Mouse (Mus musculus): Measurements from ENCODE around the gene Brsk2.

DNA sequence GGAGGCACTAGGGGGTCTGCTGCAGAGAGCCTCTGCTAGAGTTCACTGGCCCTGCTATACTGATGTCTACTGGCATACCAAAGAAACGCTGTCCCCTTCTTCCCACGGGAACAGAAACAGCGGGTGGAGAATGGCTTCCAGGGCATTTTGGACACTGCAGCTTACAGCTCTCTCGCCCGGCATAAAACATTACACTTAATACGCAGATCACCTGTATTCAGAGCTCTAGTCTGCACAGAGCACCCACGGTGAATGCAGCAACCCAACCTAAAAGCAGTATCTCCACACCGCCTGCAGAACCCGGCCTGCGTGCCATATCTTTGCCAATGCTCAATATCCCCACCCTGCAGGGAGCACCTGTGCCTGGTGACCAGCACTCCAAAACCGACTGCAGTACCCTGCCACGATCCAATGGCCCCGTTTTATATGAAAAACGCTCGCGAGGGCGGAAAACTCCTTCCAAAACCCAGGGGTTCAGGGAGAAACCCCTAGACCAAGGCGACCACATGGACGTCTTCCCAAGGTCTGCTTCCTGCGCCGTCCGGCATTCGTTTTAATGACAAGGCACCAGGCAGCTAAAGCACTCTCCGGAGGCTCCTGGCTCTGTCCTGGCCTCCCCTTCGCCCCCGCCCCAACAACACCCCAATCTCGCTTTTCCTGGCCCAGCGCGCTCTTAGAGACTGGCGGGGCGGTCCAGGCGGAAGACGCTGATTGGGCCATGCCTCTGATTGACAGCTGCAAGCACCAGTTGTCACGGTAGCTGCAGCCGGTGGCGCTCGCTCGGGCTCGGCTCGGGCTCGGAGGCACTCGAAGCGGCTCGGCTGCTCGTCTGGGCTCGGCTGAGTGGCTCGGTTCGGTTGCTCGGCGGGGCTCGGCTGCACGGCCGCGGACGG lies at the start of gene Brsk2:
- TF ChIP-seq ZNF384 (IDR thresholded peaks at IDR 0.05; ENCODE audit: low read depth, low read length) (no peak), CHD2 (IDR thresholded peaks at IDR 0.05; ENCODE audit: low read depth, low read length) (peak; percentile 87), ZC3H11A (IDR thresholded peaks at IDR 0.05; ENCODE audit: borderline replicate concordance, low read depth, low read length) (no peak), HCFC1 (IDR thresholded peaks at IDR 0.05; ENCODE audit: borderline replicate concordance, insufficient read depth, low read length) (no peak), MAFK (IDR thresholded peaks at IDR 0.05; ENCODE audit: insufficient read depth, low read depth, low read length) (no peak)
